Mouse (Mus musculus): Measurements from ENCODE around the gene Thbs1. TPM values are rescaled to one million over a fixed set of nuclear protein-coding genes. Genes with fewer than 3 reads are reported as not detected.

The Thbs1 gene
- polyA plus RNA-seq, 1 experiment from 2014 or later = 30.1 TPM

- 65% methylated on average over 7 of the region's 7 CpGs for WGBS (ENCODE audit: insufficient replicate concordance)
- peaks cover 5% of the 10 kb centered on the region; the same call in 1 of the 2 replicates for H3K36me3 ChIP-seq
- no peaks in the 10 kb centered on the region for H3K4me1 ChIP-seq (replicated peaks)
These were observed 4.0 kb downstream of the Thbs1 start for GRCm38 (mm10) chr2:118115647-118116046.

GRCm38 (mm10) chr2:118116180-118116579 is 4.5 kb downstream of the Thbs1 start:
- WGBS (ENCODE audit: insufficient replicate concordance) = 53% methylated on average over 2 of the region's 2 CpGs
- H3K4me2 ChIP-seq = no peak overlapping the region

More at GRCm38 (mm10) chr2:118115647-118116046, 4.0 kb downstream of the Thbs1 start:
- no peak for ATAC-seq (ENCODE audit: low read depth)
- Histone ChIP-seq H3K9me3 (replicated peaks) (no peaks in the 10 kb centered on the region), H3K27ac (no peak overlapping the region), H3K4me3 (replicated peaks) (no peak overlapping the region), H3K27me3 (peaks cover 20% of the 10 kb centered on the region), H3K4me2 (no peak overlapping the region), H3K9ac (no peak overlapping the region)
- no peak for DNase-seq

GRCm38 (mm10) chr2:118116754-118117290 is 5.1 kb downstream of the Thbs1 start:
- ATAC-seq (ENCODE audit: low read depth) (no peak), DNase-seq (no peak)
- Histone ChIP-seq H3K4me3 (replicated peaks) (no peak overlapping the region), H3K27ac (no peak overlapping the region), H3K9me3 (replicated peaks) (no peaks in the 10 kb centered on the region), H3K4me2 (no peak overlapping the region), H3K36me3 (peaks cover 5% of the 10 kb centered on the region; the same call in 1 of the 2 replicates), H3K27me3 (peaks cover 12% of the 10 kb centered on the region), H3K4me1 (replicated peaks) (no peaks in the 10 kb centered on the region), H3K9ac (no peak overlapping the region)
- WGBS (ENCODE audit: insufficient replicate concordance) = 53% methylated on average over 3 of the region's 3 CpGs

More at GRCm38 (mm10) chr2:118116180-118116579, 4.5 kb downstream of the Thbs1 start:
- Histone ChIP-seq H3K36me3 (peaks cover 5% of the 10 kb centered on the region; the same call in 1 of the 2 replicates), H3K27me3 (peaks cover 19% of the 10 kb centered on the region), H3K4me1 (replicated peaks) (no peaks in the 10 kb centered on the region), H3K4me3 (replicated peaks) (no peak overlapping the region), H3K27ac (no peak overlapping the region), H3K9me3 (replicated peaks) (no peaks in the 10 kb centered on the region), H3K9ac (no peak overlapping the region)
- DNase-seq = no peak
- no peak for ATAC-seq (ENCODE audit: low read depth)

- ATAC-seq (ENCODE audit: low read depth) = no peak
- H3K4me2 ChIP-seq = no peak overlapping the region
- DNase-seq = no peak
- peaks cover 5% of the 10 kb centered on the region; the same call in 1 of the 2 replicates for H3K36me3 ChIP-seq
- H3K4me1 ChIP-seq (replicated peaks) = no peaks in the 10 kb centered on the region
- no peak overlapping the region for H3K9ac ChIP-seq
- H3K4me3 ChIP-seq (replicated peaks) = no peak overlapping the region
- no peaks in the 10 kb centered on the region for H3K9me3 ChIP-seq (replicated peaks)
- H3K27me3 ChIP-seq = peaks cover 9% of the 10 kb centered on the region; the same call in 1 of the 2 replicates
- no peak overlapping the region for H3K27ac ChIP-seq
- 55% methylated on average over 11 of the region's 11 CpGs for WGBS (ENCODE audit: insufficient replicate concordance)
These were observed 5.7 kb downstream of the Thbs1 start for GRCm38 (mm10) chr2:118117401-118117800.

GRCm38 (mm10) chr2:118118045-118118444 is 6.4 kb downstream of the Thbs1 start:
- no peak overlapping the region for H3K27ac ChIP-seq
- 60% methylated on average over 6 of the region's 6 CpGs for WGBS (ENCODE audit: insufficient replicate concordance)
- H3K4me3 ChIP-seq (replicated peaks) = no peak overlapping the region
- no peak overlapping the region for H3K9ac ChIP-seq
- no peaks in the 10 kb centered on the region for H3K4me1 ChIP-seq (replicated peaks)
- peaks cover 2% of the 10 kb centered on the region; the same call in 1 of the 2 replicates for H3K27me3 ChIP-seq
- peaks cover 7% of the 10 kb centered on the region; the same call in 1 of the 2 replicates for H3K36me3 ChIP-seq
- DNase-seq (no peak), ATAC-seq (ENCODE audit: low read depth) (no peak)
- H3K4me2 ChIP-seq = no peak overlapping the region
- H3K9me3 ChIP-seq (replicated peaks) = no peaks in the 10 kb centered on the region

GRCm38 (mm10) chr2:118118515-118118914 is 6.8 kb downstream of the Thbs1 start:
- DNase-seq (no peak), ATAC-seq (ENCODE audit: low read depth) (no peak)
- Histone ChIP-seq H3K4me1 (replicated peaks) (no peaks in the 10 kb centered on the region), H3K4me3 (replicated peaks) (no peak overlapping the region), H3K36me3 (peaks cover 7% of the 10 kb centered on the region; the same call in 1 of the 2 replicates), H3K9me3 (replicated peaks) (no peaks in the 10 kb centered on the region), H3K4me2 (no peak overlapping the region), H3K27ac (no peak overlapping the region), H3K27me3 (no peaks in the 10 kb centered on the region), H3K9ac (no peak overlapping the region)
- WGBS (ENCODE audit: insufficient replicate concordance) = 72% methylated on average over 7 of the region's 7 CpGs

GRCm38 (mm10) chr2:118119684-118120083 is 8.0 kb downstream of the Thbs1 start:
- H3K9me3 ChIP-seq (replicated peaks) = no peaks in the 10 kb centered on the region
- peaks cover 7% of the 10 kb centered on the region; the same call in 1 of the 2 replicates for H3K36me3 ChIP-seq
- no peak overlapping the region for H3K4me2 ChIP-seq
- H3K27me3 ChIP-seq = no peaks in the 10 kb centered on the region
- WGBS (ENCODE audit: insufficient replicate concordance) = 87% methylated on average over 12 of the region's 12 CpGs
- ATAC-seq (ENCODE audit: low read depth) = no peak
- no peak overlapping the region for H3K4me3 ChIP-seq (replicated peaks)
- no peak overlapping the region for H3K27ac ChIP-seq
- no peak for DNase-seq
- H3K4me1 ChIP-seq (replicated peaks) = no peaks in the 10 kb centered on the region
- no peak overlapping the region for H3K9ac ChIP-seq

- Histone ChIP-seq H3K36me3 (peaks cover 7% of the 10 kb centered on the region; the same call in 1 of the 2 replicates), H3K27me3 (no peaks in the 10 kb centered on the region), H3K9me3 (replicated peaks) (no peaks in the 10 kb centered on the region), H3K4me3 (replicated peaks) (no peak overlapping the region), H3K9ac (no peak overlapping the region), H3K4me2 (no peak overlapping the region), H3K4me1 (replicated peaks) (no peaks in the 10 kb centered on the region), H3K27ac (no peak overlapping the region)
- no peak for ATAC-seq (ENCODE audit: low read depth)
- DNase-seq = no peak
- WGBS (ENCODE audit: insufficient replicate concordance) = 84% methylated on average over 11 of the region's 11 CpGs
These were observed 8.4 kb downstream of the Thbs1 start for GRCm38 (mm10) chr2:118120095-118120494.

GRCm38 (mm10) chr2:118120751-118121150 is 9.1 kb downstream of the Thbs1 start:
- no peaks in the 10 kb centered on the region for H3K27me3 ChIP-seq
- H3K4me3 ChIP-seq (replicated peaks) = no peak overlapping the region

GRCm38 (mm10) chr2:118122291-118122690 is 10.6 kb downstream of the Thbs1 start:
- peaks cover 7% of the 10 kb centered on the region; the same call in 1 of the 2 replicates for H3K36me3 ChIP-seq
- no peaks in the 10 kb centered on the region for H3K4me1 ChIP-seq (replicated peaks)
- H3K27ac ChIP-seq = no peak overlapping the region
- no peak overlapping the region for H3K4me3 ChIP-seq (replicated peaks)
- no peaks in the 10 kb centered on the region for H3K9me3 ChIP-seq (replicated peaks)
- H3K4me2 ChIP-seq = no peak overlapping the region
- ATAC-seq (ENCODE audit: low read depth) = no peak
- DNase-seq = no peak
- H3K27me3 ChIP-seq = no peaks in the 10 kb centered on the region
- WGBS (ENCODE audit: insufficient replicate concordance) = 79% methylated on average over 6 of the region's 6 CpGs
- H3K9ac ChIP-seq = no peak overlapping the region

More at GRCm38 (mm10) chr2:118120751-118121150, 9.1 kb downstream of the Thbs1 start:
- Histone ChIP-seq H3K36me3 (peaks cover 7% of the 10 kb centered on the region; the same call in 1 of the 2 replicates), H3K27ac (no peak overlapping the region), H3K4me2 (no peak overlapping the region), H3K9ac (no peak overlapping the region), H3K9me3 (replicated peaks) (no peaks in the 10 kb centered on the region), H3K4me1 (replicated peaks) (no peaks in the 10 kb centered on the region)
- ATAC-seq (ENCODE audit: low read depth) = no peak
- 80% methylated on average over 7 of the region's 7 CpGs for WGBS (ENCODE audit: insufficient replicate concordance)
- DNase-seq = no peak

GRCm38 (mm10) chr2:118123743-118124142 is 12.1 kb downstream of the Thbs1 start:
- Histone ChIP-seq H3K4me1 (replicated peaks) (no peaks in the 10 kb centered on the region), H3K4me2 (no peak overlapping the region), H3K4me3 (replicated peaks) (no peak overlapping the region), H3K9me3 (replicated peaks) (no peaks in the 10 kb centered on the region), H3K36me3 (peaks cover 7% of the 10 kb centered on the region; the same call in 1 of the 2 replicates), H3K27ac (no peak overlapping the region), H3K27me3 (no peaks in the 10 kb centered on the region), H3K9ac (no peak overlapping the region)
- no peak for ATAC-seq (ENCODE audit: low read depth)
- DNase-seq = no peak
- 76% methylated on average over 9 of the region's 9 CpGs for WGBS (ENCODE audit: insufficient replicate concordance)

- DNase-seq = no peak
- 76% methylated on average over 7 of the region's 7 CpGs for WGBS (ENCODE audit: insufficient replicate concordance)
These were observed 12.8 kb downstream of the Thbs1 start for GRCm38 (mm10) chr2:118124437-118124836.

More at GRCm38 (mm10) chr2:118124437-118124836, 12.8 kb downstream of the Thbs1 start:
- no peak for ATAC-seq (ENCODE audit: low read depth)
- Histone ChIP-seq H3K36me3 (peaks cover 7% of the 10 kb centered on the region; the same call in 1 of the 2 replicates), H3K9me3 (replicated peaks) (no peaks in the 10 kb centered on the region), H3K9ac (no peak overlapping the region), H3K4me2 (no peak overlapping the region), H3K27me3 (no peaks in the 10 kb centered on the region), H3K27ac (no peak overlapping the region), H3K4me1 (replicated peaks) (no peaks in the 10 kb centered on the region), H3K4me3 (replicated peaks) (no peak overlapping the region)
